Mouse (Mus musculus) liver, embryonic 12.5 days (tissue): ENCODE data around the gene Acot9. TPM values are rescaled to one million over a fixed set of nuclear protein-coding genes. Genes with fewer than 3 reads are reported as not detected.

ENCODE experiments used
- ATAC-seq: fragments of 200-750 bp; cut with Nextera tagmentation; 2 replicates; pipeline ENCODE4 v1.8.0; 2017; ENCODE audit warnings: moderate number of reproducible peaks, mild to moderate bottlenecking, moderate library complexity
- H3K27ac ChIP-seq: fragments of 300-500 bp; sonication (generic); 2 replicates; pipeline ENCODE4 v1.5.1; 2016; ENCODE audit warnings: mild to moderate bottlenecking
- H3K27me3 ChIP-seq: fragments of 300-500 bp; sonication (generic); replicated peaks from 2 replicates; pipeline ENCODE4 v1.6.1; 2016; ENCODE audit warnings: mild to moderate bottlenecking, moderate library complexity
- H3K36me3 ChIP-seq: fragments of 300-500 bp; sonication (generic); 2 replicates; pipeline ENCODE4 v1.6.1; 2016; ENCODE audit warnings: mild to moderate bottlenecking, moderate library complexity
- H3K4me1 ChIP-seq: fragments of 300-500 bp; sonication (generic); 2 replicates; pipeline ENCODE4 v1.6.1; 2016
- H3K4me2 ChIP-seq: fragments of 300-500 bp; sonication (generic); 2 replicates; pipeline ENCODE4 v1.6.1; 2016; ENCODE audit warnings: mild to moderate bottlenecking, moderate library complexity
- H3K4me3 ChIP-seq: fragments of 300-500 bp; sonication (generic); 2 replicates; pipeline ENCODE4 v1.5.1; 2016; ENCODE audit warnings: mild to moderate bottlenecking, moderate library complexity
- H3K9ac ChIP-seq: fragments of 300-500 bp; sonication (generic); 2 replicates; pipeline ENCODE4 v1.6.1; 2016; ENCODE audit warnings: mild to moderate bottlenecking, moderate library complexity
- H3K9me3 ChIP-seq: fragments of 300-500 bp; sonication (generic); replicated peaks from 2 replicates; pipeline ENCODE4 v1.6.1; 2016; ENCODE audit warnings: mild to moderate bottlenecking, moderate library complexity
- WGBS: fragments of 180-500 bp; shearing (Covaris S2); methylation state at CpG from one replicate; pipeline ENCODE4 v1.1.7; 2016; ENCODE audit not compliant: insufficient replicate concordance; 5-methylcytosine and 5-hydroxymethylcytosine counted together
- polyA plus RNA-seq: library from polyadenylated mRNA; unstranded; fragments of >200 nt; fragmentation: Nextera tagmentation; extraction: Ambion mirVana; gene quantifications from 2 replicates; pipeline ENCODE4 v1.2.1, GENCODE M21; 2016

Acot9 gene
- polyA plus RNA-seq = 16.0 and 17.1 TPM in 2 replicates

DNA sequence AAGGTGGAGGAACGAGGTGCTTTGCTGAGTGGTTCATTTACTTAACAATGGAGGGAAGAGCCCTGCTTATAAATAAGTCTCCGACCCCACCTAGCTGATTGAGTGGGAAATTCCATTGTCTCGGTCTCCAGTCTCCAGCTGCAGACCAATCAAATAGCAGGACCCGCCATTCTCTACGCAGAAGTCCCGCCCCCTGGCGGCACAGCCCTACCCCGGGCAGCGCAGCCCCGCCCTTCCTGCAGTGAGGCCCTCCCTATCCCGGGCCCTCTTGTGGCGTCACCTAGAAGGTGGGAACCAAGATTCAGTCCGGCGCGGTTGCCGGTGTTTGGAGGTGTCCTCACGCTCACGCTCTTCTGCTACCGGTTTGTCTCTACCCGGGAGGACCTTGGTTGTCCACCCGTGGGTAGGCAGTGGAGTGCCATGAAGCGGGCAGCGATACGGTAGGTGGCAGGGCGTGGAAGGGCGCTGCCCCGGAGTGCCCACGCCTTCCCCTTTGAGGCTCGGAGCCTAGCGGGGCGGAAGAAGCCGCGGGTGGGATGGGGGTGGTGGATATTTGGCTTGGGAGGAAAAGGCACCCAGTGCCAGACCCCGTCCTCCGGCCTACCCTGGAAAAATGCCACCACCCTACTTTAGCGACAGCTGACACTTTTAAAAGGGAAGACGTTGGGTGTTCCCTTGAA, at the start of gene Acot9:
Gene Acot9, plus strand, starts transcription at position 209 of the 680 bp plus-strand sequence.
- ATAC-seq = peak; percentile 100
- Histone ChIP-seq H3K36me3 (no peaks in the 10 kb centered on the region), H3K4me1 (no peaks in the 10 kb centered on the region; the same call in 1 of the 2 replicates), H3K27me3 (no peaks in the 10 kb centered on the region), H3K4me3 (peak within 1 kb of the TSS; percentile 62), H3K9me3 (no peaks in the 10 kb centered on the region), H3K9ac (peak within 1 kb of the TSS; percentile 70), H3K27ac (peak within 1 kb of the TSS; percentile 58; the same call in 1 of the 2 replicates), H3K4me2 (peak within 1 kb of the TSS; percentile 71)
- WGBS = 11% methylated on average over 30 of the region's 37 CpGs

DNA sequence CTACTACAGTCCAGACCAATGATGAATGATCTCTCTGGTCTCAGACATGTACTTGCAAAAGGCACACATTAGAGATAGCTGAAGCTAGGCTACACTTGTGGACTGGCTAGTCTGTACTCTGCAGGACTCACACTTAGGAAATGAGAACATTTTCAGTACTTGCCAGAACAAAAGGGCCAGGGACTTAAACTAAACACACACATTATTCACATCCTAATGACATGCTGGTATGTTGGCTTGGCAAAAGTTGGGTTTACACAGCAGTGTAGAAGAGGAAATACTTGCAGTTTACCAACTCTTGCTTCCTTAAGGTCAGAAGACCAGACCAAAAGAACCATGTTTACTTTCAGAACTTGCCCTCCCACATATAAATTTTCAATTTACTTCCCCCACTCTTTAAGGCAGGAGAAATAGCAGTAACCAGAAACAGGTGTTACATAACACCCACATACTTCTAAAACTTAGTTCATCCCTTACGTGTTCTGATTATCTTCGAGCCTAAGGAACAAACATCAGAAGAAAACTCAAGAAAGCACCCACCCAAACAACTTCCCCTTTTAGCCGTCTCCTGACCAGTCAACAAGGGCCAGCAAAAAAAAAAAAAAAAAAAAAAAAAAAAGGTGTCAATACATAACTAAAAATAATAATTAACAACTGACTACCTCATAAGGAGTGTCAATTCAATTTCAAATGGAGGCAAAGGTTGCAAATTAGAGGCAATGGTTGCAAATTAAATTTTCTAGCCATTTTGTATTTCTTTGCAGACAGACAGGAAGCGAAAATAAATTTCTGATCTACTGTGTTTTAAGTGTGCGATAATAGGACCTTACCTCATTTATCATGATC, 47.7 kb upstream of the Acot9 start:
- Histone ChIP-seq H3K27me3 (no peaks in the 10 kb centered on the region), H3K4me2 (peak overlapping the region; percentile 67), H3K9ac (no peak overlapping the region), H3K36me3 (peaks cover 2% of the 10 kb centered on the region; the same call in 1 of the 2 replicates), H3K9me3 (no peaks in the 10 kb centered on the region), H3K4me1 (no peaks in the 10 kb centered on the region), H3K27ac (no peak overlapping the region), H3K4me3 (no peak overlapping the region)
- 63% methylated on average over 5 of the region's 5 CpGs for WGBS
- ATAC-seq = no peak

DNA sequence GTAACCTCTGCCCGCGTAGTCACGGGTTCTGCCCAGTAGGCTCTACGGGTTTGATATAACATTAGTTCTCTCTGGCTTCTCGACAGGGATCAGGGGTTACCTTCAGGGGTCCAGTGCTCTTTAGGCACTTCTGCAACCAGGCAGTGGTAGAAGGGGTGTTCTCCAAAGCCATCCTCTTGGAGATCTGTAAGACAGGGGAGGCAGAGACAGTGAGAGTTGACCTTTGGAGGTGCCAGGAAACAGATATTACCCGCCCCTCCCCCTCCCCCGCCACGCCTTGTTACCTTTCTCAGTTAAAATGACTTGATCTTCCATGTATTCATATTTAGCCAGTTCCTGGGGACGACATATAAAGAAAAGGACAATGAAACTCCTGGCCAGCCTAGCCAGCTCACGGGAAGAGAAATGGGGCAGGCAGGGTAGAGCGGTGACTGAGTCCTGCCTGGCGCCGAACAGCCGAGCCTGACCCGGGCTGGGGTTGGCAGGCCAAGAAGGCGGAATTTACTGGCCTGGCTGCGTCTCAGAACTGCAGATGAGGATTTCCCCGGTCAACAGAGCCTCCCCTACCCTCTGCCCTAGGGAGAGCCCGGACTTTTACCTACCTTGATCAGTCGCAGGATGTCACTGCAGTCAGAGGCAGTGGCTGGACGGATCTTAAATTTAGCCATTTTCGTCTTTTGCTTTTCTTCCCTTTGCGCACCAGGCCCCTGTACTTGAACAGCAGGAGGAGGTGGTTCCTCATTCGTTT, 46.6 kb upstream of the Acot9 start:
- H3K4me3 ChIP-seq = peak overlapping the region; percentile 66
- no peaks in the 10 kb centered on the region for H3K9me3 ChIP-seq
- peaks cover 2% of the 10 kb centered on the region; the same call in 1 of the 2 replicates for H3K36me3 ChIP-seq
- peak overlapping the region; percentile 67 for H3K27ac ChIP-seq
- H3K27me3 ChIP-seq = no peaks in the 10 kb centered on the region
- no peaks in the 10 kb centered on the region for H3K4me1 ChIP-seq
- H3K9ac ChIP-seq = peak overlapping the region; percentile 72
- WGBS = 19% methylated on average over 24 of the region's 24 CpGs
- peak; percentile 66 for ATAC-seq
- H3K4me2 ChIP-seq = peak overlapping the region; percentile 67

DNA sequence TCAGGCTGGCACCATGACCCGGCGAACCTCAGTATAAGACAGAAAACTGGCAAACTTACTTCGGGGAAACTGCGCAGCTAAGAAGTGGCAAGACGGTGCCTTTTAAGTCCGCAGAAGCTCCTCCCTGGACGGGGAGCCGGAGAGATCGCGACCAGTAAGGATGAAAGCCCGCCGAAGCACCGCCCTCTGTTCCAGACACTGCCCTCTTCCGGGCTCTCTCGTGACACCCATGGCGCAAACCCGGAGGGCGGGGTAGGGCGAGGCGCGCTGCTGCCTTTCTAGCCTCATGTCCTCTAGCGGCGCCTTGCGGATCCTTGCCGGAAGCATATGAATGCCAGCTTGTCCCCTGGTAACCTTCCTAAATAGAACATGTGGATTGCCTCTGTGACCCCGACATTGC, 46.0 kb upstream of the Acot9 start, which contains the start of gene Sat1:
Gene Sat1, minus strand, starts transcription at position 179 of the 400 bp plus-strand sequence.
- Histone ChIP-seq H3K9me3 (no peaks in the 10 kb centered on the region), H3K36me3 (peaks cover 2% of the 10 kb centered on the region; the same call in 1 of the 2 replicates), H3K4me3 (peak within 1 kb of the TSS; percentile 66), H3K4me2 (peak within 1 kb of the TSS; percentile 67), H3K27ac (peak within 1 kb of the TSS; percentile 67), H3K4me1 (no peaks in the 10 kb centered on the region), H3K27me3 (no peaks in the 10 kb centered on the region), H3K9ac (peak within 1 kb of the TSS; percentile 72)
- 5% methylated on average over 26 of the region's 26 CpGs for WGBS
- ATAC-seq = peak; percentile 100

DNA sequence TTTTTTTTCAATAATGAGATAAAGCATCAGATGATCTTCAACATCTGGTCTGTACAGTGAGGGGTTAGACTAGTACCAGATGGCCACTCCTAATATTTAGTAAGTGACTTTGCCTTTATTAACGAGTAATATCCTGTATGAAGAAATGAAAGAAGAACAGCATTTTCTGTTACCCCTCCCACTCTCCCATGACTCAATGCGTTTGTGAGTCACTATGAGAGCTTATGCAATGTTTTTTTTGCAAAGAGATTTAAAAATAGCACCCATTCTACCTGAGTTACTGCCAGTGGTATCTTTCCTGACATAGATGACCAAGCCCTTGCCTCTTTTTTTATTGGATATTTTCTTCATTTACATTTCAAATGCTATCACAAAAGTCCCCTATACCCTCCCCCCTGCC, 44.0 kb upstream of the Acot9 start:
- Histone ChIP-seq H3K9ac (no peak overlapping the region), H3K4me1 (no peaks in the 10 kb centered on the region), H3K4me2 (no peak overlapping the region), H3K27ac (no peak overlapping the region), H3K4me3 (no peak overlapping the region), H3K27me3 (no peaks in the 10 kb centered on the region), H3K9me3 (no peaks in the 10 kb centered on the region), H3K36me3 (peaks cover 2% of the 10 kb centered on the region; the same call in 1 of the 2 replicates)
- 37% methylated on average over 2 of the region's 2 CpGs for WGBS
- no peak for ATAC-seq

DNA sequence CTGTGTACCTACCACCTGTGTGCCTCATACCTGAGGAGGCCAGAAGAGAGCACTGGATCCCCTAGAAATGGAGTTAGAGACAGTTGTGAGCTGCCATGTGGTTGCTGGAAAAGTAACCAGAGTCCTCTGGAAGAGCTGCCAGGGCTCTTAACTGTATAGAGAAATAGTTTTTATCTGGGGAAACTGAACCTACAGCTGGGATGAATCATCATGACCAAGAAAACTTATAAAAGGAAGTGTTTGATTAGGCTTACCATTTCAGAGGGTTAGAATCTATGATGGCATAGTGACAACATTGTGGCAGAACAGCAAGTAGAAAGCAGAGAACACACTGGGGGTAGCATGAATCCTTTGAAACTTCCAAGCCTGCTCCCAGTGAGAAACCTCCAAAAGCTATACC, 5.4 kb upstream of the Acot9 start:
- H3K4me2 ChIP-seq = no peak overlapping the region
- ATAC-seq = no peak
- no peaks in the 10 kb centered on the region for H3K9me3 ChIP-seq
- no peaks in the 10 kb centered on the region; the same call in 1 of the 2 replicates for H3K4me1 ChIP-seq
- no peak overlapping the region for H3K9ac ChIP-seq
- H3K36me3 ChIP-seq = no peaks in the 10 kb centered on the region
- H3K4me3 ChIP-seq = no peak overlapping the region
- no peak overlapping the region for H3K27ac ChIP-seq
- H3K27me3 ChIP-seq = no peaks in the 10 kb centered on the region

DNA sequence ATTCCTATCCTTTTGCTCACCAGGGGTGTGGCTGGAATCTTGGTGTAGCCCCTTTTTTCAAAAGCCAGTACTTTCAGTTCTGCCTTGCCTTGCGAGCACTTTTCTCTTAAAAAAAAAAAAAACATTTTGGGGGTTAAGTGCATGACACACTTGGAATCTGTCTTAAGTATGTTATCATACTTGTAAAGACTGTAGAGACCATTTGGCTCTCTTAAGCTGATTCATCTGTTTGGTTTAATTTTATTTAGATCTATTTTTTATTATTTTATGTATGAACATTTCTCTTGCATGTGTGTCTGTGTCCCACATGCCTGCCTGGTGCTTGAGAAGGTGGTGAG, 641 bp downstream of the Acot9 start:
- Histone ChIP-seq H3K4me2 (peak overlapping the region; percentile 71), H3K27ac (no peak overlapping the region), H3K27me3 (no peaks in the 10 kb centered on the region), H3K9ac (peak overlapping the region; percentile 70), H3K4me1 (no peaks in the 10 kb centered on the region; the same call in 1 of the 2 replicates), H3K9me3 (no peaks in the 10 kb centered on the region), H3K4me3 (peak overlapping the region; percentile 62), H3K36me3 (no peaks in the 10 kb centered on the region)
- 31% methylated on average over 1 of the region's 1 CpGs for WGBS
- ATAC-seq = no peak

DNA sequence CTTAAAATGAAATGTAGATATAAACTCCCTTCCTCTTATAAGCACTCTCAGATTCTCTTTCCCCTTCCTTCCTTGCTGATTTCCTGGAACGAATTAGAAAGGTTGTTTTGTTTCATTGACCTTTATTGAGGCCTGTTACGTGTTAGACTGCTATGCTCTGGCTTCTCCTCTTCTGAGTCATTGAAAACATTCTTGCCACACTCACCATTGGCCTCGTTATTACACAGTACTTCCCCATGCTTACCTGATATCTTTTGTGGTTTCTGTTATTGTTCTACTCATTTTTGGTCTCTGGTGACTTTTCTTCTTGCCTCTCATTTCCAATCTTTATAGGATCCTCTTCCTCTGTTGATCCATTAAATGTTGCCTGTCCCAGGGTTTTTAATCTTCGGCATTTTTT, 16.2 kb downstream of the Acot9 start:
- WGBS = 46% methylated on average over 4 of the region's 4 CpGs
- Histone ChIP-seq H3K4me1 (no peaks in the 10 kb centered on the region), H3K36me3 (no peaks in the 10 kb centered on the region; the same call in 1 of the 2 replicates), H3K4me3 (no peak overlapping the region), H3K9ac (no peak overlapping the region), H3K9me3 (no peaks in the 10 kb centered on the region), H3K27ac (no peak overlapping the region), H3K4me2 (no peak overlapping the region), H3K27me3 (no peaks in the 10 kb centered on the region)
- ATAC-seq = no peak

DNA sequence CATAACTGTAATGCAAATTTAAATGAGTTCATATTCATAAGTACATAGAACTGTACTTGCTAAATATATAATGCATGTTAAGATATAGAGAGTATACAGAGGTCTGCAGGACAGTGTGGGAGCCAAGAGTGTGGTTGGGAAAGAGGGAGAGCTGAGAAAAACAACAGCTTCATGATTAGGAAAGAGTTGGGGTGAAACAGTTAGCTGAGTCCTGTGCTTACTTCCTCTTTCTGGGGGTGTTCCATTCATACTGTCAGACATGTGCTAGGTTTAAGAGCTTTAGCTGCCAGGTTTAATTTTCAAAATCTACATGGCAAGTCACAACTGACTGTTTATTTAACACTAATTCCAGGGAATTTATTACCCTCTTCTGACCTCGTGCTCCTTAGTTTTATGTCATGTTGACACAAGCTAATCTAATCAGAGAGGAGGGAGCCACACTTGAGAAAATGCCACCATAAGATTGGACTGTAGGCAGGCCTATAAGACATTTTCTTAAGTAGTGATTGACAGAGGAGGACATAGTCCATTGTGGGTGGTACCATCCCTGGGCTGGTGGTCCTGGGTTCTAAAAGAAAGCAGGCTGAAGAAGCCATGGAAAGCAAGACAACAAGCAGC, 18.3 kb downstream of the Acot9 start:
- Histone ChIP-seq H3K4me1 (no peaks in the 10 kb centered on the region), H3K9ac (no peak overlapping the region), H3K4me3 (no peak overlapping the region), H3K27me3 (no peaks in the 10 kb centered on the region), H3K27ac (no peak overlapping the region), H3K4me2 (no peak overlapping the region), H3K36me3 (no peaks in the 10 kb centered on the region), H3K9me3 (no peaks in the 10 kb centered on the region)
- no peak for ATAC-seq
- WGBS = 38% methylated on average over 1 of the region's 1 CpGs

DNA sequence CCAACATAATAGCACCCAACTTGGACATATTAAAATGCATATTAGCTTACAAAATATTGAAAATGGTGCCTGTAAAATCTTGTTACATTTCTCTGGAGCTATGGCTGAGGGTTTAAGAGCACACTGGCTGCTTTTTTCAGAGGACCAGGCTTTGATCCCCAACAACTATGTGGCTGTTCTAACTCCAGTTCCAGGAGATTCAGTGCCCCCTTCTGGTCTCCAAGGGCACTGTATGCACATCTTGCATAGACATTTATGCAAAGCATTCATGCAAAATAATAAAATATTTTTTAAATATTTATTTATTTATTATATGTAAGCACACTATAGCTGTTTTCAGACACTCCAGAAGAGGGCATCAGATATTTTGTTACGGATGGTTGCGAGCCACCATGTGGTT, 44.1 kb downstream of the Acot9 start:
- 91% methylated on average over 2 of the region's 2 CpGs for WGBS
- Histone ChIP-seq H3K4me3 (no peak overlapping the region), H3K27me3 (no peaks in the 10 kb centered on the region), H3K9me3 (no peaks in the 10 kb centered on the region), H3K9ac (no peak overlapping the region), H3K4me2 (no peak overlapping the region), H3K36me3 (no peaks in the 10 kb centered on the region), H3K27ac (no peak overlapping the region), H3K4me1 (no peaks in the 10 kb centered on the region)
- ATAC-seq = no peak

DNA sequence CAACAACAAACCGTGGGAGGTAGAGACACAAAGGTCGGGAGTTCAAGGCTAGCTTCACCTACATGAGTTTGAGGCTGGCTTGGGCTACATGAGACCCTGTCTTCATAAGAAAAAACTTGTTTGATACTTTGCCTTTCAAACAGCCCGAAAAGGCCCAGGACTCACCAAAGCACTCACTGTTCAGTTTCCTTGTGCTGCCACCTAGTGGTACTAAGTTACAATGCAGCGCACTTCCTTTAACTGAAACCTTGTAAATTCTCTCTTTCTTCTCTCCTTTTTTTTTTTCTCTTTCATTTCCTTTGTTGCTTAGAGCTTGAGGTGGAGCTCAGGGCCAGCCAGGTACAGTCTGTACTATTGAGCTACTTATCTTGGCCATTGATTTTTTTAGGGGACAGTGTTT, 55.8 kb downstream of the Acot9 start:
- Histone ChIP-seq H3K27ac (no peak overlapping the region), H3K9ac (no peak overlapping the region), H3K27me3 (no peaks in the 10 kb centered on the region), H3K4me3 (no peak overlapping the region), H3K4me2 (no peak overlapping the region), H3K36me3 (no peaks in the 10 kb centered on the region), H3K9me3 (no peaks in the 10 kb centered on the region), H3K4me1 (no peaks in the 10 kb centered on the region)
- ATAC-seq = no peak
- WGBS = 37% methylated on average over 4 of the region's 4 CpGs
